Mouse (Mus musculus) lung, adult 10 weeks (tissue): Measurements from ENCODE around the gene Slc2a3. TPM values are rescaled to one million over a fixed set of nuclear protein-coding genes. Genes with fewer than 3 reads are reported as not detected.

ENCODE experiments used
- polyA plus RNA-seq: library from polyadenylated mRNA; stranded (reverse); fragments of 350-450 nt; fragmentation: Illumina TruSeq; extraction: RNeasy Lipid Tissue Mini Kit (QIAGEN cat#74804); gene quantifications from one replicate; pipeline ENCODE4 v1.2.3, GENCODE M21; 2014; ENCODE audit warnings: low read depth, low replicate concordance; ENCODE audit not compliant: insufficient read depth

Gene Slc2a3
- 2.6 TPM for polyA plus RNA-seq

GRCm38 (mm10) chr6:122801301-122801800 is at the start of gene Slc2a3:
TSS of gene Slc2a3 (minus strand) at chr6:122801640.

GRCm38 (mm10) chr6:122819306-122820070 is 18.0 kb upstream of the Slc2a3 start, which contains the start of gene Foxj2:
TSS of gene Foxj2 (plus strand) at chr6:122819914.

DNA sequence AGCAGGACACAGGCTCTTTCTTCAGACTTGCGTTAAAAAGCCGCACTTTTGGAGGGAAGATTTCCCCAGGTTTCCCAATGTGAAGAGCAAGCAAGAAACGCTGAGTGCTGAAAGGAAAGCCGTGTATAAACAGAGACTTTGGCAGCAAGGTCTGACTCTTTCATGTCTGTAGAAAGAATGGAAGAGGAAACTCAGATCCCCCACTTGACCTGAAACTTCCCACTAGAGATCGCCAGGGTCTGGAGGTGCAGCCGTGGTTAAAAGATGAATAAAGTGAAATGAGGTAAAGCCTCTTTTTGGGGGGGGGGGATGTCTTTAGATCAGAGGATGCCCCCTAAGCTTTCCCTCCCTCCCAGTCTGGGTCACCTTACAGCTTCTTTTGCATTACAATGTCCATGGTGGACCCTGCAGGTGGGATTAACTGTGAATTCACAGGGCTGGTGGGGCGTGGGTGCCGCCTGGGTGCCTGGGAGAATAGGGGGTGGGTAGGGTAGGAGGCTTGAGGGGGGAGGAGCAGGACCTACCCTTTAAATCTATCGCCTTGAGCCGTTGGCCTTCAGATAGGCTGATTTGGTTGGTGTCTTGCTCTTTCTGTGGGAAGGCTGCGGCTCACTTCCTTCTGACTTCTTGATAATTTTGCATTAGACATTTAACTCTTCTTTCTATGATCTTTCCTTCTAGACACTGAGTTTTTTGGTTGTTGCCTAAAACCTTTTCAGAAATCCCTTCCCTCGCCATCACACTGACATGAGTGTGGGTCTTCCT is 94.2 kb downstream of the Slc2a3 start, which contains the start of gene Nanog:
Nanog (plus strand) TSS at position 454 of the 765 bp plus-strand sequence.

Other genes starting within 250 kb of the Slc2a3 start
- gene Aicda, start 247.8 kb downstream of the Slc2a3 start, polyA plus RNA-seq, result 0.34 TPM
- 10.6 TPM for gene Apobec1, start 199.2 kb downstream of the Slc2a3 start, polyA plus RNA-seq
- 0.11 TPM for gene Gdf3, start 191.6 kb downstream of the Slc2a3 start, polyA plus RNA-seq
- not detected for gene Dppa3, start 175.2 kb downstream of the Slc2a3 start, polyA plus RNA-seq
- 0.11 TPM for gene Nanog, start 94.2 kb downstream of the Slc2a3 start, polyA plus RNA-seq
- 9.4 TPM for gene Foxj2, start 18.3 kb upstream of the Slc2a3 start, polyA plus RNA-seq
- 1.5 TPM for gene C3ar1, start 54.5 kb upstream of the Slc2a3 start, polyA plus RNA-seq
- 17.3 TPM for gene Necap1, start 72.8 kb upstream of the Slc2a3 start, polyA plus RNA-seq
- gene Clec4a1, start 120.2 kb upstream of the Slc2a3 start, polyA plus RNA-seq, result 6.7 TPM
- 20.9 TPM for gene Clec4a3, start 150.9 kb upstream of the Slc2a3 start, polyA plus RNA-seq
- gene Clec4a4, start 188.7 kb upstream of the Slc2a3 start, polyA plus RNA-seq, result not detected
- 6.6 TPM for gene Clec4b1, start 248.3 kb upstream of the Slc2a3 start, polyA plus RNA-seq